Mouse (Mus musculus): ENCODE results near the gene Vrtn.

GRCm38 (mm10) chr12:84620975-84621374 lies 19.8 kb upstream of the Vrtn start:
- 0 out of 2 replicates have a peak, but pooled peaks have one; percentile 0 for TF ChIP-seq CTCF (IDR thresholded peaks at IDR 0.05; ENCODE audit: extremely low read depth, insufficient read depth, low read length)
- no peak for TF ChIP-seq POLR2A (IDR thresholded peaks at IDR 0.05; ENCODE audit: extremely low read depth, insufficient read depth, low read length)
